Mouse (Mus musculus): ENCODE data around the gene Tenm2. TPM values are rescaled to one million over a fixed set of nuclear protein-coding genes. Genes with fewer than 3 reads are reported as not detected.

The Tenm2 gene
- polyA plus RNA-seq (2015; fragmentation: Nextera tagmentation; extraction: Ambion mirVana), result 47.3 and 50.4 TPM in 2 replicates

GRCm38 (mm10) chr11:37235914-37236600 lies at the start of gene Tenm2:
TSS of gene Tenm2 (minus strand) at chr11:37235964.
- Histone ChIP-seq H3K9me3 (no peaks in the 10 kb centered on the region), H3K4me1 (replicated peaks) (peaks cover 28% of the 10 kb centered on the region), H3K4me2 (replicated peaks) (peak within 1 kb of the TSS; percentile 77), H3K27me3 (0 out of 2 replicates have a peak, but pooled peaks cover 3% of the 10 kb centered on the region), H3K27ac (peak within 1 kb of the TSS; percentile 98), H3K9ac (replicated peaks) (peak within 1 kb of the TSS; percentile 86), H3K4me3 (replicated peaks) (peak within 1 kb of the TSS; percentile 66), H3K36me3 (no peaks in the 10 kb centered on the region)
- ATAC-seq, result peak; percentile 98
- under 1% methylated on average over 59 of the region's 59 CpGs for WGBS

- H3K36me3 ChIP-seq, result no peaks in the 10 kb centered on the region
- H3K9me3 ChIP-seq, result 0 out of 2 replicates have a peak, but pooled peaks cover 3% of the 10 kb centered on the region
- no peaks in the 10 kb centered on the region for H3K27me3 ChIP-seq
- no peak overlapping the region for H3K9ac ChIP-seq (replicated peaks)
- ATAC-seq, result no peak
- no peak overlapping the region for H3K4me2 ChIP-seq (replicated peaks)
- H3K27ac ChIP-seq, result no peak overlapping the region
- 85% methylated on average over 2 of the region's 2 CpGs for WGBS
- H3K4me3 ChIP-seq (replicated peaks), result no peak overlapping the region
- H3K4me1 ChIP-seq (replicated peaks), result no peaks in the 10 kb centered on the region
Observed at GRCm38 (mm10) chr11:37285186-37285585, 49.4 kb upstream of the Tenm2 start.

GRCm38 (mm10) chr11:37248796-37249195 lies 13.0 kb upstream of the Tenm2 start:
- H3K4me1 ChIP-seq (replicated peaks), result no peaks in the 10 kb centered on the region
- H3K27me3 ChIP-seq, result no peaks in the 10 kb centered on the region
- H3K4me2 ChIP-seq (replicated peaks), result no peak overlapping the region
- H3K27ac ChIP-seq, result no peak overlapping the region
- 69% methylated on average over 2 of the region's 2 CpGs for WGBS
- no peak for ATAC-seq
- H3K4me3 ChIP-seq (replicated peaks), result no peak overlapping the region
- H3K36me3 ChIP-seq, result no peaks in the 10 kb centered on the region
- no peak overlapping the region for H3K9ac ChIP-seq (replicated peaks)
- H3K9me3 ChIP-seq, result no peaks in the 10 kb centered on the region

GRCm38 (mm10) chr11:37237096-37237725 lies 1.4 kb upstream of the Tenm2 start:
- Histone ChIP-seq H3K27ac (peak overlapping the region; percentile 98), H3K27me3 (0 out of 2 replicates have a peak, but pooled peaks cover 3% of the 10 kb centered on the region), H3K4me1 (replicated peaks) (peaks cover 28% of the 10 kb centered on the region), H3K4me2 (replicated peaks) (peak overlapping the region; percentile 77), H3K36me3 (no peaks in the 10 kb centered on the region), H3K9me3 (no peaks in the 10 kb centered on the region), H3K4me3 (replicated peaks) (peak overlapping the region; percentile 66), H3K9ac (replicated peaks) (peak overlapping the region; percentile 86)
- WGBS, result 30% methylated on average over 7 of the region's 7 CpGs
- no peak; the same call in 1 of the 2 replicates for ATAC-seq

GRCm38 (mm10) chr11:37236601-37237083 lies 878 bp upstream of the Tenm2 start:
- Histone ChIP-seq H3K27me3 (0 out of 2 replicates have a peak, but pooled peaks cover 3% of the 10 kb centered on the region), H3K36me3 (no peaks in the 10 kb centered on the region), H3K9ac (replicated peaks) (peak overlapping the region; percentile 86), H3K4me3 (replicated peaks) (peak overlapping the region; percentile 66), H3K4me2 (replicated peaks) (peak overlapping the region; percentile 77), H3K9me3 (no peaks in the 10 kb centered on the region), H3K4me1 (replicated peaks) (peaks cover 28% of the 10 kb centered on the region), H3K27ac (peak overlapping the region; percentile 98)
- ATAC-seq, result peak; percentile 90
- under 1% methylated on average over 31 of the region's 31 CpGs for WGBS

GRCm38 (mm10) chr11:37235021-37235795 lies 556 bp downstream of the Tenm2 start:
- Histone ChIP-seq H3K4me1 (replicated peaks) (peaks cover 28% of the 10 kb centered on the region), H3K27ac (peak overlapping the region; percentile 98), H3K9me3 (no peaks in the 10 kb centered on the region), H3K27me3 (0 out of 2 replicates have a peak, but pooled peaks cover 3% of the 10 kb centered on the region), H3K4me2 (replicated peaks) (peak overlapping the region; percentile 77), H3K9ac (replicated peaks) (peak overlapping the region; percentile 86), H3K36me3 (no peaks in the 10 kb centered on the region), H3K4me3 (replicated peaks) (peak overlapping the region; percentile 66)
- ATAC-seq, result no peak
- 6% methylated on average over 18 of the region's 18 CpGs for WGBS

GRCm38 (mm10) chr11:37227404-37227803 lies 8.4 kb downstream of the Tenm2 start:
- H3K4me2 ChIP-seq (replicated peaks), result no peak overlapping the region
- no peak overlapping the region for H3K27ac ChIP-seq
- ATAC-seq, result no peak
- H3K9ac ChIP-seq (replicated peaks), result no peak overlapping the region
- H3K27me3 ChIP-seq, result no peaks in the 10 kb centered on the region
- H3K9me3 ChIP-seq, result no peaks in the 10 kb centered on the region
- no peaks in the 10 kb centered on the region for H3K36me3 ChIP-seq
- H3K4me1 ChIP-seq (replicated peaks), result no peaks in the 10 kb centered on the region
- H3K4me3 ChIP-seq (replicated peaks), result no peak overlapping the region
- WGBS, result 50% methylated on average over 1 of the region's 1 CpGs

- Histone ChIP-seq H3K9ac (replicated peaks) (no peak overlapping the region), H3K4me1 (replicated peaks) (no peaks in the 10 kb centered on the region), H3K27ac (no peak overlapping the region), H3K4me3 (replicated peaks) (no peak overlapping the region), H3K27me3 (no peaks in the 10 kb centered on the region), H3K9me3 (no peaks in the 10 kb centered on the region), H3K36me3 (no peaks in the 10 kb centered on the region), H3K4me2 (replicated peaks) (no peak overlapping the region)
- ATAC-seq, result no peak
- WGBS, result 92% methylated on average over 10 of the region's 10 CpGs
Observed at GRCm38 (mm10) chr11:37226943-37227342, 8.8 kb downstream of the Tenm2 start.

GRCm38 (mm10) chr11:37222737-37223136 lies 13.0 kb downstream of the Tenm2 start:
- ATAC-seq, result no peak
- Histone ChIP-seq H3K4me1 (replicated peaks) (no peaks in the 10 kb centered on the region), H3K36me3 (no peaks in the 10 kb centered on the region), H3K4me3 (replicated peaks) (no peak overlapping the region), H3K4me2 (replicated peaks) (no peak overlapping the region), H3K9me3 (no peaks in the 10 kb centered on the region), H3K27me3 (no peaks in the 10 kb centered on the region), H3K9ac (replicated peaks) (no peak overlapping the region), H3K27ac (no peak overlapping the region)
- WGBS, result 76% methylated on average over 2 of the region's 2 CpGs

- Histone ChIP-seq H3K9me3 (no peaks in the 10 kb centered on the region), H3K27ac (no peak overlapping the region), H3K4me1 (replicated peaks) (no peaks in the 10 kb centered on the region), H3K4me2 (replicated peaks) (no peak overlapping the region), H3K4me3 (replicated peaks) (no peak overlapping the region), H3K27me3 (no peaks in the 10 kb centered on the region), H3K36me3 (no peaks in the 10 kb centered on the region), H3K9ac (replicated peaks) (no peak overlapping the region)
- 96% methylated on average over 2 of the region's 2 CpGs for WGBS
- no peak for ATAC-seq
Observed at GRCm38 (mm10) chr11:37222056-37222455, 13.7 kb downstream of the Tenm2 start.

- Histone ChIP-seq H3K9me3 (no peaks in the 10 kb centered on the region), H3K27ac (no peak overlapping the region), H3K36me3 (no peaks in the 10 kb centered on the region), H3K4me2 (replicated peaks) (no peak overlapping the region), H3K4me3 (replicated peaks) (no peak overlapping the region), H3K9ac (replicated peaks) (no peak overlapping the region), H3K4me1 (replicated peaks) (no peaks in the 10 kb centered on the region), H3K27me3 (no peaks in the 10 kb centered on the region)
- ATAC-seq, result no peak
- 85% methylated on average over 6 of the region's 6 CpGs for WGBS
Observed at GRCm38 (mm10) chr11:37220921-37221320, 14.8 kb downstream of the Tenm2 start.

GRCm38 (mm10) chr11:37186132-37186531 lies 49.6 kb downstream of the Tenm2 start:
- Histone ChIP-seq H3K4me1 (replicated peaks) (no peaks in the 10 kb centered on the region), H3K27me3 (no peaks in the 10 kb centered on the region), H3K9ac (replicated peaks) (no peak overlapping the region), H3K36me3 (no peaks in the 10 kb centered on the region), H3K4me3 (replicated peaks) (no peak overlapping the region), H3K4me2 (replicated peaks) (no peak overlapping the region), H3K9me3 (no peaks in the 10 kb centered on the region), H3K27ac (no peak overlapping the region)
- 15% methylated on average over 3 of the region's 3 CpGs for WGBS
- ATAC-seq, result peak; percentile 50; the same call in 1 of the 2 replicates

All from midbrain, embryonic 13.5 days (tissue).